Mouse (Mus musculus): ENCODE data around the gene Ncaph2. TPM values are rescaled to one million over a fixed set of nuclear protein-coding genes. Genes with fewer than 3 reads are reported as not detected.

Gene Ncaph2
- polyA plus RNA-seq, 1 experiment from 2014 or later: 163 TPM

DNA sequence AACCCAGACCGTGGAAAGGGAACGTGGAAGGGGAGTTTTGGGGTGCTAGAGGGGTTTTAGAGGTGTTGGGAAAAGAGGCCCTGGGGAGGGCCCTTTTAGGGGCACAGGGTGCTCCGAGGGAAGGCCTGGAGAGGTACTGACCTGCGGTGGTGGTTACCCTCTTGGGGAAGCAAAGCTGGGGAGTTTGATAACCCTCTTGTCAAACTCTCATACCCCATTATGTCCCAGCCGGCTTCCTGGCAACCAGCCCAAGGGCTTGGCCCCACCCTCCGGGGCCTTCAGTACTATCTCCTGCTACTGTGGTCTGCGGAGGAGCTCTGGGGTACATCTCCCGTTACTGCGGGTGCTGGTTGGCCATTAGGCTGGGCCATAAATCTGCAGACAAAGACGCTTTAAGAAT, 23.9 kb downstream of the Ncaph2 start:
- peak overlapping the region; percentile 51 for H3K4me3 ChIP-seq (ENCODE audit: low read depth, low read length)
- 5% methylated on average over 10 of the region's 10 CpGs for WGBS
- ATAC-seq (replicated peaks; ENCODE audit: low FRiP score): peak; percentile 48
- peaks cover 22% of the 10 kb centered on the region for H3K4me1 ChIP-seq (replicated peaks; ENCODE audit: control insufficient read depth, insufficient read depth, low read length)
- H3K4me2 ChIP-seq: peak overlapping the region; percentile 77
- H3K9me3 ChIP-seq (ENCODE audit: control insufficient read depth, low read length): no peaks in the 10 kb centered on the region
- peaks cover 43% of the 10 kb centered on the region for H3K27me3 ChIP-seq (replicated peaks; ENCODE audit: control insufficient read depth, insufficient read depth, low read length)
- no peaks in the 10 kb centered on the region for H3K36me3 ChIP-seq (ENCODE audit: control insufficient read depth, insufficient read depth, low read length)
- H3K9ac ChIP-seq (ENCODE audit: low read depth, low read length): no peak overlapping the region
- DNase-seq (ENCODE audit: low spot score): no peak
- no peak overlapping the region for H3K27ac ChIP-seq (ENCODE audit: low read depth, low read length)

DNA sequence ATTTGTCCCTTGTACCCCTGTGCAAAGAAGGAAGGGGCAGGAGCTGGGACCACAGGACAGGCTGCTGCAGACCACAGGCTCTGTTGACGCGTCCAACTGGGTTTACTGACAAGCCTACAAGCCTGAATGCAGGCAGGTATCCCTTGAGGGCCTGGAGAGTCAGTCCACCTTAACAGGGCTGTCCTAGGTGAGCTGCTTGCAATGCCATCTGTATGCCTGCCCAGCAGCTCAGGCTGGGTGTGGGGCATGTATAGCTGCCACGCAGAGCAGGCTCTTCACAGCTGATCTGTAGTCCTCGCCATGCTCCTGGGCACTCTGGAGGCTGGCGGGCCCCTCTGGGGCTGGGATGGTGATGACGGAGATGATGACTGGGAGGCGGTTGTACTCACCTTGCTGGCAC, 29.1 kb downstream of the Ncaph2 start, which contains the start of gene Klhdc7b:
TSS of gene Klhdc7b (plus strand) at position 301 of the 400 bp plus-strand sequence.
- no peak within 1 kb of the TSS for H3K4me2 ChIP-seq
- H3K4me3 ChIP-seq (ENCODE audit: low read depth, low read length): no peak within 1 kb of the TSS
- WGBS: 85% methylated on average over 7 of the region's 7 CpGs
- H3K9me3 ChIP-seq (ENCODE audit: control insufficient read depth, low read length): no peaks in the 10 kb centered on the region
- peaks cover 7% of the 10 kb centered on the region for H3K27me3 ChIP-seq (replicated peaks; ENCODE audit: control insufficient read depth, insufficient read depth, low read length)
- ATAC-seq (replicated peaks; ENCODE audit: low FRiP score): no peak
- peaks cover 1% of the 10 kb centered on the region for H3K4me1 ChIP-seq (replicated peaks; ENCODE audit: control insufficient read depth, insufficient read depth, low read length)
- no peak within 1 kb of the TSS for H3K9ac ChIP-seq (ENCODE audit: low read depth, low read length)
- no peaks in the 10 kb centered on the region for H3K36me3 ChIP-seq (ENCODE audit: control insufficient read depth, insufficient read depth, low read length)
- DNase-seq (ENCODE audit: low spot score): no peak
- no peak within 1 kb of the TSS for H3K27ac ChIP-seq (ENCODE audit: low read depth, low read length)

- Histone ChIP-seq H3K9ac (ENCODE audit: low read depth, low read length) (no peak overlapping the region), H3K27me3 (replicated peaks; ENCODE audit: control insufficient read depth, insufficient read depth, low read length) (peaks cover 3% of the 10 kb centered on the region)
- WGBS: 35% methylated on average over 12 of the region's 12 CpGs
Observed at GRCm38 (mm10) chr15:89387127-89387526, 31.6 kb downstream of the Ncaph2 start.

GRCm38 (mm10) chr15:89390081-89390480, 34.6 kb downstream of the Ncaph2 start:
- no peak overlapping the region for H3K27ac ChIP-seq (ENCODE audit: low read depth, low read length)
- no peak overlapping the region for H3K9ac ChIP-seq (ENCODE audit: low read depth, low read length)
- no peak for ATAC-seq (replicated peaks; ENCODE audit: low FRiP score)
- DNase-seq (ENCODE audit: low spot score): no peak
- no peak overlapping the region for H3K4me2 ChIP-seq
- no peaks in the 10 kb centered on the region; the same call in 1 of the 2 replicates for H3K27me3 ChIP-seq (replicated peaks; ENCODE audit: control insufficient read depth, insufficient read depth, low read length)
- no peaks in the 10 kb centered on the region for H3K9me3 ChIP-seq (ENCODE audit: control insufficient read depth, low read length)
- no peak overlapping the region for H3K4me3 ChIP-seq (ENCODE audit: low read depth, low read length)
- H3K36me3 ChIP-seq (ENCODE audit: control insufficient read depth, insufficient read depth, low read length): no peaks in the 10 kb centered on the region
- WGBS: 93% methylated on average over 10 of the region's 10 CpGs
- no peaks in the 10 kb centered on the region for H3K4me1 ChIP-seq (replicated peaks; ENCODE audit: control insufficient read depth, insufficient read depth, low read length)

More at GRCm38 (mm10) chr15:89387127-89387526, 31.6 kb downstream of the Ncaph2 start:
- Histone ChIP-seq H3K27ac (ENCODE audit: low read depth, low read length) (no peak overlapping the region), H3K9me3 (ENCODE audit: control insufficient read depth, low read length) (no peaks in the 10 kb centered on the region), H3K4me3 (ENCODE audit: low read depth, low read length) (no peak overlapping the region), H3K4me2 (no peak overlapping the region), H3K4me1 (replicated peaks; ENCODE audit: control insufficient read depth, insufficient read depth, low read length) (no peaks in the 10 kb centered on the region), H3K36me3 (ENCODE audit: control insufficient read depth, insufficient read depth, low read length) (no peaks in the 10 kb centered on the region)
- DNase-seq (ENCODE audit: low spot score) (no peak), ATAC-seq (replicated peaks; ENCODE audit: low FRiP score) (no peak)

DNA sequence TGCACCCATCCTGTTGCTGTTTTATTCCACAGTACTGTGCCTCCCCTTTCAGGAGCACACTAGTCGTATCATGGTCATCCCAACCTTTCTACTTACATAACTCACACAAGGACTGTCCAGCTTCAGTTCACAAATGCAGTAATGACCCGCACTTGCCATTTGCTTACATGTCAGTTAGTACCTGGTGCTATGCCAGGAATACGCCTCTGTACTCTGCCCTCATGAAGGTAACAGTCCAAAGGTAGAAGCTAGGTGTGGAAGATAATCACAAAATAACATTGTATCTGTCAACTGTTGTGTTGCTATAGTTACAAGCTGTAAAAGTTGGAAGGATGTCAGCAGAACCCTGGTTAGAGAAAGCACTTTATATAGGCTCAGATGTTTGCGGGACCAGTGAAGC, 41.4 kb downstream of the Ncaph2 start:
- Histone ChIP-seq H3K4me1 (replicated peaks; ENCODE audit: control insufficient read depth, insufficient read depth, low read length) (no peaks in the 10 kb centered on the region), H3K9ac (ENCODE audit: low read depth, low read length) (no peak overlapping the region), H3K9me3 (ENCODE audit: control insufficient read depth, low read length) (no peaks in the 10 kb centered on the region), H3K4me3 (ENCODE audit: low read depth, low read length) (no peak overlapping the region), H3K27me3 (replicated peaks; ENCODE audit: control insufficient read depth, insufficient read depth, low read length) (no peaks in the 10 kb centered on the region), H3K4me2 (no peak overlapping the region), H3K27ac (ENCODE audit: low read depth, low read length) (no peak overlapping the region), H3K36me3 (ENCODE audit: control insufficient read depth, insufficient read depth, low read length) (no peaks in the 10 kb centered on the region)
- ATAC-seq (replicated peaks; ENCODE audit: low FRiP score): no peak
- 83% methylated on average over 4 of the region's 4 CpGs for WGBS
- DNase-seq (ENCODE audit: low spot score): no peak

GRCm38 (mm10) chr15:89398146-89398545, 42.6 kb downstream of the Ncaph2 start:
- Histone ChIP-seq H3K4me3 (ENCODE audit: low read depth, low read length) (no peak overlapping the region), H3K36me3 (ENCODE audit: control insufficient read depth, insufficient read depth, low read length) (no peaks in the 10 kb centered on the region), H3K4me2 (no peak overlapping the region), H3K4me1 (replicated peaks; ENCODE audit: control insufficient read depth, insufficient read depth, low read length) (no peaks in the 10 kb centered on the region), H3K9ac (ENCODE audit: low read depth, low read length) (no peak overlapping the region), H3K27ac (ENCODE audit: low read depth, low read length) (no peak overlapping the region), H3K9me3 (ENCODE audit: control insufficient read depth, low read length) (no peaks in the 10 kb centered on the region), H3K27me3 (replicated peaks; ENCODE audit: control insufficient read depth, insufficient read depth, low read length) (no peaks in the 10 kb centered on the region)
- 75% methylated on average over 2 of the region's 2 CpGs for WGBS
- DNase-seq (ENCODE audit: low spot score) (no peak), ATAC-seq (replicated peaks; ENCODE audit: low FRiP score) (no peak)

- 35% methylated on average over 1 of the region's 1 CpGs for WGBS
- no peaks in the 10 kb centered on the region for H3K36me3 ChIP-seq (ENCODE audit: control insufficient read depth, insufficient read depth, low read length)
- ATAC-seq (replicated peaks; ENCODE audit: low FRiP score): no peak
Observed at GRCm38 (mm10) chr15:89399716-89400115, 44.2 kb downstream of the Ncaph2 start.

GRCm38 (mm10) chr15:89402471-89402870, 47.0 kb downstream of the Ncaph2 start:
- H3K9me3 ChIP-seq (ENCODE audit: control insufficient read depth, low read length): no peaks in the 10 kb centered on the region

More at GRCm38 (mm10) chr15:89399716-89400115, 44.2 kb downstream of the Ncaph2 start:
- Histone ChIP-seq H3K9ac (ENCODE audit: low read depth, low read length) (no peak overlapping the region), H3K4me1 (replicated peaks; ENCODE audit: control insufficient read depth, insufficient read depth, low read length) (no peaks in the 10 kb centered on the region), H3K9me3 (ENCODE audit: control insufficient read depth, low read length) (no peaks in the 10 kb centered on the region), H3K4me3 (ENCODE audit: low read depth, low read length) (no peak overlapping the region), H3K4me2 (no peak overlapping the region), H3K27ac (ENCODE audit: low read depth, low read length) (no peak overlapping the region), H3K27me3 (replicated peaks; ENCODE audit: control insufficient read depth, insufficient read depth, low read length) (no peaks in the 10 kb centered on the region)
- DNase-seq (ENCODE audit: low spot score): no peak

DNA sequence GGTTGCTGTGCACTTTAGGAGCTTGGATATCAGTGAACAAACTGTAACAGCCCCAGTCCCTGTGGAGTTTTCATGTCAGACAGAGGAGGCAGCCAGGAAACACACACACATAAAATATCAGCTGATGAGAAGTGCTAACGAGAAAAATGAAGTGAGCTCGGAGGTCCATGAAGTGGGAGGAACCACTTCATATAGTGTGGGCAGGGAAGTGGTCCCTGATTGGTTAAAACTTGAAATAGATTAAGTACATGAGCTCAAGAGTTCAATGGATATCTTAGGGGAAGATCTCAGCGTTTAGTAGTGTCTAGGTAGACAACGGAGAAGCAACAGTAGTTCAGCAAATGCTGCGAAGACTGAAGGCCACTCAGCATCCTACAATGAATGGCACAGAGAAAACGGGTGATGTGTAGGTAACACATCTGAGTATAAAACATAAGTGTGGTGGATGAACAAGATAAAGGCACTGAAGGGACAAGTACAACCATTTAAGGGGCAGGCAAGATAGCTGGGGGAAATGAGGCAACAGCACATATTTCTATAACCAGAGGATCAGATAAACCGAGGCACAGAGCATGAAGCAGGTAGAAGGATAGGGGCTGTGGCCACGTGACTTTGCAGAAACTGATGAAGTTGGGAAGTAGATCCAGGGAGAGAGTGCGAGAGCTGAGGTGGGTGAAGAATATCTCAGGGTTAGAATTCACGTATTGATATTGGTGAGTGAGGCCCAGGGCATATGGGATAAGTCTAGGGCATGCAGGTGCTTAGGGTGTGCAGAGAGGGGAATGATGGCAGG, 49.5 kb downstream of the Ncaph2 start:
- Histone ChIP-seq H3K36me3 (ENCODE audit: control insufficient read depth, insufficient read depth, low read length) (no peaks in the 10 kb centered on the region), H3K4me3 (ENCODE audit: low read depth, low read length) (no peak overlapping the region), H3K9ac (ENCODE audit: low read depth, low read length) (no peak overlapping the region), H3K27me3 (replicated peaks; ENCODE audit: control insufficient read depth, insufficient read depth, low read length) (no peaks in the 10 kb centered on the region), H3K9me3 (ENCODE audit: control insufficient read depth, low read length) (0 out of 2 replicates have a peak, but pooled peaks cover under 1% of the 10 kb centered on the region), H3K27ac (ENCODE audit: low read depth, low read length) (no peak overlapping the region), H3K4me1 (replicated peaks; ENCODE audit: control insufficient read depth, insufficient read depth, low read length) (no peaks in the 10 kb centered on the region), H3K4me2 (no peak overlapping the region)
- DNase-seq (ENCODE audit: low spot score) (no peak), ATAC-seq (replicated peaks; ENCODE audit: low FRiP score) (no peak)
- WGBS: 74% methylated on average over 10 of the region's 10 CpGs

More at GRCm38 (mm10) chr15:89402471-89402870, 47.0 kb downstream of the Ncaph2 start:
- DNase-seq (ENCODE audit: low spot score) (no peak), ATAC-seq (replicated peaks; ENCODE audit: low FRiP score) (no peak)
- no peak overlapping the region for H3K4me3 ChIP-seq (ENCODE audit: low read depth, low read length)
- H3K36me3 ChIP-seq (ENCODE audit: control insufficient read depth, insufficient read depth, low read length): no peaks in the 10 kb centered on the region
- H3K27ac ChIP-seq (ENCODE audit: low read depth, low read length): no peak overlapping the region
- H3K4me1 ChIP-seq (replicated peaks; ENCODE audit: control insufficient read depth, insufficient read depth, low read length): no peaks in the 10 kb centered on the region
- no peaks in the 10 kb centered on the region for H3K27me3 ChIP-seq (replicated peaks; ENCODE audit: control insufficient read depth, insufficient read depth, low read length)
- 86% methylated on average over 1 of the region's 1 CpGs for WGBS
- H3K4me2 ChIP-seq: no peak overlapping the region
- H3K9ac ChIP-seq (ENCODE audit: low read depth, low read length): no peak overlapping the region
